Mouse (Mus musculus) spleen, adult 2 months (tissue): Measurements from ENCODE around the gene Fam84b. TPM values are rescaled to one million over a fixed set of nuclear protein-coding genes. Genes with fewer than 3 reads are reported as not detected.

Source experiments
- DNase-seq, 2 experiments: peaks; one replicate each; pipeline versions ENCODE4 v3.0.0 to v3.0.0-alpha.2; 2012 to 2021; ENCODE audit warnings: low spot score in 2 of 2, low read depth in 1 of 2
- H3K27ac ChIP-seq: fragments of 200-500 bp; 2 replicates; pipeline ENCODE4 v1.5.1; 2012; ENCODE audit warnings: low read length, inconsistent platforms; ENCODE audit not compliant: insufficient read depth
- H3K27me3 ChIP-seq: fragments of 200-500 bp; 2 replicates; pipeline ENCODE4 v1.6.1; 2012; ENCODE audit warnings: mild to moderate bottlenecking, moderate library complexity, low read length, inconsistent platforms; ENCODE audit not compliant: control insufficient read depth, insufficient read depth
- H3K36me3 ChIP-seq: fragments of 200-500 bp; 2 replicates; pipeline ENCODE4 v1.6.1; 2012; ENCODE audit warnings: mild to moderate bottlenecking, low read length, inconsistent platforms; ENCODE audit not compliant: control insufficient read depth, insufficient read depth
- H3K4me1 ChIP-seq: fragments of 200-500 bp; 2 replicates; pipeline ENCODE4 v1.6.1; 2011; ENCODE audit warnings: inconsistent platforms; ENCODE audit not compliant: control insufficient read depth, insufficient read depth, insufficient read length
- H3K4me3 ChIP-seq: fragments of 200-500 bp; 2 replicates; pipeline ENCODE4 v1.5.1; 2011; ENCODE audit warnings: mild to moderate bottlenecking, inconsistent platforms; ENCODE audit not compliant: insufficient read depth, insufficient read length; ENCODE audit errors: extremely low read depth
- CTCF ChIP-seq: fragments of 200-500 bp; IDR thresholded peaks from 2 replicates; pipeline ENCODE4 v1.5.1; 2011; ENCODE audit warnings: mild to moderate bottlenecking, inconsistent platforms; ENCODE audit not compliant: insufficient read depth, insufficient read length, insufficient replicate concordance; ENCODE audit errors: extremely low read depth
- POLR2A ChIP-seq: fragments of 200-500 bp; IDR thresholded peaks from 2 replicates; pipeline ENCODE4 v1.6.1; 2011; ENCODE audit warnings: low read depth, low read length, inconsistent platforms
- WGBS: fragments of 180-500 bp; shearing (Covaris S2); methylation state at CpG from one replicate; pipeline ENCODE4 v1.1.7; 2018; 5-methylcytosine and 5-hydroxymethylcytosine counted together
- polyA plus RNA-seq: library from polyadenylated mRNA; depleted of rRNA; stranded (reverse); fragments of >200 nt; gene quantifications from 2 replicates; pipeline ENCODE4 v1.2.3, GENCODE M21; 2012

Gene Fam84b
- polyA plus RNA-seq, 1 experiment = 2.5 TPM

DNA sequence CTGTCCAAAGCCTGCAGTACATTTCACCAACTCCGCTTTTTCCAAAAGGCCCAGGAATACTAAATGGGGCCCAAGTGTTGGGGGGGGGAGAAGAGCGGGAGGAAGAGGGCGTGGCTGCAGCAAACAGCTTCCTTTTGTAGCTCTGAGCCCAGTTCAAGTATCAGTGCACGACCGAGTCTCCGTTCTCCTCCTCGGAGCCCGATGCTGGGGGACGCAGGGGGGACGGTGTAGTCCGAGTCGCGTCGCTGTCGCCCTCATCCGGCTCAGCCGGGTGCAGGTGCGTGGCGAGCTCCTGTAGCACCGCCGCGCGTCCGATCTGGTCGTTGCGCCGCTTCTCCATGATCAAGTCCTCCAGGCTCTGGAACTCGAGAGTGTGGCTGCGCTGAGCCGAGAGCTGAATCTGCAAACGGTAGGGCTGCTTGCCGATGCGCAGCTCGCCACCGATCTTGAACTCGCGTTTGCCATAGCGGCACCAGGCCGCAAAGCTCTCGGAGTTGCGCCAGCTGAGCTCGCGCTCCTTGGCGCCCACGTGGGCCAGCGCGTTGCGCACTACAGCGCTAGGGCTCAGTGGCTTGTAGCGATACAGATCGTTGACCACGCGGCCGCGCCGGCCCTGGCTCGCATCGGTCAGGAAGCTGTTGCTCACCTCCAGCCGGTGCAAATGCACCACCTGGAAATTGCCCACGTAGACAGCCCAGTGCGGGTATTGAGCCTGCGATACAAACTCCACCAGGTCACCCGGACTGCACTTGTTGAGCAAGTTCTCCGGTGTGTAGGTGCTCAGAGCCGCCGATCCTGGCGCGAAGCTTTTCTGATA is 30.6 kb downstream of the Fam84b start:
- peak in 1 of 2 experiments; percentile 47 for DNase-seq
- H3K27ac ChIP-seq = no peak overlapping the region
- 1% methylated on average over 68 of the region's 68 CpGs for WGBS

DNA sequence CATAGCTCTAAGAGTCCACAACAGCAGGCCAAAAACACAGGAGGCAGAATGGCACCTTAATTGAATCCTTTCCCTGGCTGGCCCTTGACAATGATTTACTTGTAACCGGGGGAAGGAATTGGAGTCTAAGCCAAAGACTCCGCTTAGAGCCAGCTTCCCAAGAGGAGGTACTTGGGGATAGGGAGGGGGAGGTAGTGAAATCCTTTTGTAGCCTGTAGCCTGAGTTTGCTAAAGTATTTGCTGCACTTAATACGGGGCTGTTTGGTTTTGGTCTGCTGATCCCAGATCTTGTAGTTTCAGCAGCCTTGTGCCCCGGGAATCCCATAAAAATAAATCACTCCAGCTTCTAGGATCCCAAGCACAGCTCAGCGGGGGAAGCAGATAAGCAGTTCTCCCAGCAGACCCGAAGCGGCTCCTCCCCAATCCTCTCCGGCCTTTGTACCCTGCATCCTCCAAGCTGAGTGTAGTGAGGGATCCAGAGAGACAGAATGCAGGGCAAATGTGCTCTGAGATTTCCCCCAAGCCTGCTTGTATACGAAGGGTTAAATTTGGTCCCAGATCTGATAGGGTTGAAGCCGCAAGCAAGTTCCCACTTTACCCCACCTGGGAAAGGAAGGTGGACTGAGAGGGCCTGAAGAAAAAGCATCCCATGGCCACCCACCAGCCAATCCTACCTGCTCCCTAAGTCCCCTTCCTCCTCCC is 31.3 kb downstream of the Fam84b start:
- no peaks in the 10 kb centered on the region for H3K27me3 ChIP-seq
- no peak overlapping the region for H3K27ac ChIP-seq
- 75% methylated on average over 10 of the region's 10 CpGs for WGBS
- H3K4me3 ChIP-seq = peak overlapping the region; percentile 89; the same call in 1 of the 2 replicates
- peaks cover 4% of the 10 kb centered on the region; the same call in 1 of the 2 replicates for H3K4me1 ChIP-seq
- TF ChIP-seq POLR2A = no peak
- no peak for TF ChIP-seq CTCF
- no peaks in the 10 kb centered on the region for H3K36me3 ChIP-seq
- no peak for DNase-seq

More for the DNA sequence above, 30.6 kb downstream of the Fam84b start:
- Histone ChIP-seq H3K27me3 (no peaks in the 10 kb centered on the region), H3K4me3 (peak overlapping the region; percentile 89), H3K36me3 (no peaks in the 10 kb centered on the region), H3K4me1 (peaks cover 4% of the 10 kb centered on the region; the same call in 1 of the 2 replicates)
- TF ChIP-seq POLR2A (no peak), CTCF (no peak)

DNA sequence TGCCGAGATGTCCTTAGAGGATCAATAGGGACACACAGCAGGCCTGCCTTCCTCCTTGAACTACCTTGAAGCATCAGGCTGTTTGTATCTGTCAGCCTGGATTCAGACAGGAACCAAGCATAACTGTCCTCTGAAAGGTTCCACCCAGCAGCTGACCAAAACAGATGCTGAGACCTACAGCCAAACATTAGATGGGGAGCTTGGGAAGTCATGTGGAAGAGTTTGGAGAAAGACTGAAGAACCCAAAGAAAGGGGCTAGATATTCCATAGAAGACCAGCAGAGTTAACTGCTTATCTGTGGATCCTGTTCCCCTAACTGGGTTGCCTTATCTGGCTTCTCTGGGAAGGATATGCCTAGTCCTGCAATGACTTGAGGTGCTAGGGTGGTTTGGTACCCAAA is 35.1 kb downstream of the Fam84b start:
- DNase-seq = no peak
- Histone ChIP-seq H3K36me3 (no peaks in the 10 kb centered on the region), H3K27ac (no peak overlapping the region), H3K4me1 (peaks cover 4% of the 10 kb centered on the region; the same call in 1 of the 2 replicates), H3K4me3 (no peak overlapping the region), H3K27me3 (no peaks in the 10 kb centered on the region)
- 97% methylated on average over 1 of the region's 1 CpGs for WGBS
- TF ChIP-seq POLR2A = no peak
- no peak for TF ChIP-seq CTCF

DNA sequence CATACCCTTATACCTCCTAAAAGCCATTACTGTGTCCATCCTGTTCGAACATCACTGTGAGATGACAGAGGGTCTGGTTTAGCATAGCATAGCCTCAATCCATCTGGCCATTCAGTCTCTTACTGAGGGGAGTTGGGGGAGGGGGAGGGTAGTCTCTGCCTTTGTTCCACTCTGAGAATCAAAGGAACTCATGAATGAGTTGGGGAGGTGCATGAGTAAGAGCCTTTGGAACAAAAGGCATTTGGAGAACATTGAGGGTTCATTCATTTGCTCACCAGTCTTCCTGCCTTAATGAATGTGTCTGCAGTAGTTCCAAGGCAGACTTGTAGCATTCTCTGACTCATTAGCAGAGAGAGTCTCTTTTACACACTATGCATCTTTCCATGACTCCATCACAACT is 37.1 kb downstream of the Fam84b start:
- H3K27me3 ChIP-seq = no peaks in the 10 kb centered on the region
- TF ChIP-seq CTCF (no peak), POLR2A (no peak)
- no peaks in the 10 kb centered on the region for H3K36me3 ChIP-seq
- H3K27ac ChIP-seq = no peak overlapping the region
- H3K4me3 ChIP-seq = no peak overlapping the region
- no peak for DNase-seq
- WGBS = 78% methylated on average over 1 of the region's 1 CpGs
- H3K4me1 ChIP-seq = no peaks in the 10 kb centered on the region

DNA sequence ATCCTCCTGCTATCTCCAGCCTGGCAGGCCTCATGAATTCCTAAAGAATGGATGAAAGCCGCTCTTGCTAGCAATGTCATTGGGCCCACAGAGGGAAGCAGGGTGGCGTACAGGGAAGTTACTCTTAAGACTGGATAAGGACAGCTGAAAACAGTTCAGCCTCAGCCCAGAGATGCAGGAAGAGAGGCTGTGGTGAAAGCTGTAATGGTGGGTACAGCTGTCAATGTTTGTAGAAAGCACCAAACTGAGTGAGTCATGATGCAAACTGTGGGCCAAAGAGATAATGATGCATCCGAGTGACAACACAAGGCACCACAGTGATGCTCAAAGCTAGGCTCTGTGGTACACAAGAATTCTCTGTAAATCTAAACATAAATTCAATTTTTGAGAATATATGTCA is 39.0 kb downstream of the Fam84b start:
- TF ChIP-seq CTCF = no peak
- Histone ChIP-seq H3K27me3 (no peaks in the 10 kb centered on the region), H3K27ac (no peak overlapping the region), H3K4me1 (no peaks in the 10 kb centered on the region), H3K36me3 (no peaks in the 10 kb centered on the region), H3K4me3 (no peak overlapping the region)
- DNase-seq = no peak
- WGBS = 85% methylated on average over 3 of the region's 3 CpGs

DNA sequence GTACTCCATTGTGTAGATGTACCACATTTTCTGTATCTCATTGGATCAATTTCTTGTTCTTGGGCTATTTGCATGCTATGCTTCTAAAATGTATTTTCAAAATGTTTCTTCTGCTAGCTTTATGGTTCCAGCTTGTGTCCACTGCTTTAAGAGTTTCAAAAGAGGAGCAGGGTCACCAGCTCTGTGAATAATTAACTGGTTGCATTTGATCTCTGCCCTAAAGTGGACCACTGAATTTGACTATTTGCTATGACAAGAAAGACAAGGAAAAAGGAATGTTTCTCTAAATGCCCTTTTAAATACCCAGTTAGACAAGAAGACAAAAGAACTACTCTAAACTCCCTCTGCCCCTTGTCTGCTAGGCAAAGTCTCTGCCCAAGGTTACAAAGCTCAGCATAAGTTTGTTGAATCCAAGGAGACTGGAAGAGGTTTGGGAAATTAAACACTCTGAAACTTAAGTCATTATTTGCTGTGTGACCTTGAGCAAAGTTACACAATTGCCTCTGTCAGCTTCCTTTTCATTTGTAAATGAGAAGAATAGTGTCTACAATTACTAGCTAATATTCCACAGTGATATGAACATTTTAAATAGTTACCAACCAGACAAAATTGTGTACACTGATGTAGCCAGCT is 60.4 kb downstream of the Fam84b start:
- no peak for DNase-seq
- H3K36me3 ChIP-seq = no peaks in the 10 kb centered on the region
- H3K4me3 ChIP-seq = no peak overlapping the region
- no peak overlapping the region for H3K27ac ChIP-seq
- H3K27me3 ChIP-seq = no peaks in the 10 kb centered on the region
- TF ChIP-seq CTCF (no peak), POLR2A (no peak)
- H3K4me1 ChIP-seq = no peaks in the 10 kb centered on the region

DNA sequence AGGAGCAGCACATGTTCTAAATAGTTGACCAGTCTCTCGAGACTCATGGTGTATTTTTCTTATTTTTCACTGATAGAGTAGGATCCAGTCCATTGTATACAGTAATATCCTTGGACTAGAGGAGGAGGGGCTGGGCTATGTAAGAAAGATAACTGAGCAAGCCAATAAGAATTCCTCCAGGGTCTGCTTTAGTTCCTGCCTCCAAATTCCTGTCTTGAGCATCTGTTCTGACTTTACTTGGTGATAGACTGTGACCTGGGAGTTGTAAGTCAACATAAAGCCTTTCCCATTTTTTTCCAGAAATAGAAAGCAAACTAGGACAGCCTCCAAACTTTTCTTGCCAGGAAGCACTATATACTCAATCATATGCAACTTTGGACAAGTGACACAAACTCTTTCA is 64.5 kb downstream of the Fam84b start:
- H3K27me3 ChIP-seq = no peaks in the 10 kb centered on the region
- H3K36me3 ChIP-seq = no peaks in the 10 kb centered on the region
- 72% methylated on average over 1 of the region's 1 CpGs for WGBS
- no peak overlapping the region for H3K4me3 ChIP-seq
- no peaks in the 10 kb centered on the region for H3K4me1 ChIP-seq
- no peak for TF ChIP-seq POLR2A
- TF ChIP-seq CTCF = no peak
- no peak overlapping the region for H3K27ac ChIP-seq
- no peak for DNase-seq
